Mouse (Mus musculus): Measurements from ENCODE around the gene Olfr1337. TPM values are rescaled to one million over a fixed set of nuclear protein-coding genes. Genes with fewer than 3 reads are reported as not detected.
A peak's percentile ranks its signal among the peaks of the same experiment; 100 is the strongest.
"Not testable (repeated sequence)": the region's sequence is repeated elsewhere in the genome, so short reads cannot be mapped to it uniquely, and the experiment has no call there.

Olfr1337 gene
- total RNA-seq (2021), result not detected
- long read RNA-seq, experiment 1, result 0 reads
- long read RNA-seq, experiment 2, result 0 reads

DNA sequence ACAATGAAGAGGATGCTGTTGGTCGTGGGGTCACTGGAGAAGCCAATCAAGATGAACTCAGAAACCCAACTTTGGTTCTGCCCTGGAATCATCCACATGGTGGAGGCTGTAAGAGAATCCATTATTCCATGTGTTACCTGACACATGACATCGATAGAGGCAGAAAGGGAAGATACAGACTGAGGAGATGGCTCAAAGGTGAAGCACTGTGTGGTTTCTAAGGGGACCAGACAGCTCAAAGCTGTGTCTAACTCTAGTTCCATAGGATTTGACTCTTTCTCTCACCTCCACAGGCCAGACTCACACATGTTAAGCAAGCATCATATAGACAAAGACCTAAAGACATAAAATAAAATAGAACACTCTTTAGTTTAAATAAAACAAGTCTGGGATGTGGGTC is at the start of gene Olfr1337:
Olfr1337 (minus strand) TSS at position 101 of the 400 bp plus-strand sequence.
- no peak within 1 kb of the TSS for H3K27ac ChIP-seq
- TF ChIP-seq CTCF (conservative IDR thresholded peaks at IDR 0.05), result no peak
- H3K4me3 ChIP-seq, result no peak within 1 kb of the TSS
- DNase-seq (ENCODE audit: low spot score in 2 of 2), result no peak

DNA sequence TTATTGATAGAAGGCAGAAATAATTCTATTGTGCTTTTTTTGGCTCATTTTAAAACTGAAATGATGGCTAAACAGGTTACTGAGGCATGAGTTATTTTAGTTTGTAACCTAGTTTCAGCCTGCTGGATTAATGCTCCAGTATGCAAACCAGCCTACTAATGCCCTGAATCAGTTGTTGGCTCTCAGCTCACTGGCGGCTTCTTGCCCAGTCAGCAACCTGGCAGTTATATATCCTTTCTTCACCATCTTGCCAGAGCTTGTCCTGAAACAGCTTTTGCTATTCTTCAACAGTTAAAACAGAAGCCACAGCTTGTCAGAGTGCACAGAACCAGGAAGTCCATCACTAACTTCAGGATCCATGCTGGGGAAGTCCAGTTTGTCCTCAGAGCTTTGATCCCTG is 36.5 kb upstream of the Olfr1337 start:
- no peak for DNase-seq (ENCODE audit: low spot score in 2 of 2)
- TF ChIP-seq CTCF (conservative IDR thresholded peaks at IDR 0.05), result no peak
- Histone ChIP-seq H3K4me3 (no peak overlapping the region), H3K27ac (no peak overlapping the region)

DNA sequence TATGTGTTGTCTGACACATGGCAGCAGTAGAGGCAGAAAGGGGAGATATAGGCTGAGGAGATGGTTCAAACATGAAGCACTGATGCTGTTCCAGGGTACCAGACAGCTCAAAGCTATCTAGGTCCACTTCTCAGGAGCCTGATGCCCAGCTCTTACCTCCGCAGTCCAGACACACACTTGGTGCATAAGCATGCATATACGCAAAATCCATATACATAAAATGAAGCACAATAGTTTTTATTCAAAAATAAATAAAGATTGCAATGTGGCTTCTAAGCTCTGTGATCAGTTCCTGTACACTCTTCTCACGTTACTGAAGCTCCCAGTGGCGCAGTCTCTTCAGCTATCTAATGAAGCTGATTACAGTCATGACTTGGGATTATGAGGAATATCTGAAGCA is 27.5 kb upstream of the Olfr1337 start, which contains the start of gene Olfr1335:
Olfr1335 (minus strand) TSS at position 101 of the 400 bp plus-strand sequence.
- Histone ChIP-seq H3K27ac (no peak within 1 kb of the TSS), H3K4me3 (no peak within 1 kb of the TSS)
- TF ChIP-seq CTCF (conservative IDR thresholded peaks at IDR 0.05), result no peak
- no peak for DNase-seq (ENCODE audit: low spot score in 2 of 2)

DNA sequence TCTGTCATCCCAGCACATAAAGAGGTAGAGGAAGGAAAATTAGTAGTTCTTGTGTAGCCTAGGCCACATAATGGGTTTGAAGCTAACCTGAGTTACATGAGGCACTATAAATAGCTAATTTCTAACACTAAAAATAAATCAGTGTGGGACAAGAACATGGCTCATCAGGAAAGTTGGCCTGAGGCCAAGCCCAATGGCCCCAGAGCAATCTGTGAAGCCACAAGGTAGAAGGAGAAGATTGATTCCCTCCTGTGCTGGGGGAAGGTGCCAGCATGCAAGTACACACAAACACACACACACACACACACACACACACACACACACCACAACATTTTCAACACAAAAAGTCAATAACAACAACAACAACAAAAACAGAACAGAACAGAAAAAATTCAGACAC is 10.4 kb upstream of the Olfr1337 start:
- not testable (repeated sequence) for H3K27ac ChIP-seq; H3K4me3 ChIP-seq; DNase-seq (ENCODE audit: low spot score in 2 of 2)

DNA sequence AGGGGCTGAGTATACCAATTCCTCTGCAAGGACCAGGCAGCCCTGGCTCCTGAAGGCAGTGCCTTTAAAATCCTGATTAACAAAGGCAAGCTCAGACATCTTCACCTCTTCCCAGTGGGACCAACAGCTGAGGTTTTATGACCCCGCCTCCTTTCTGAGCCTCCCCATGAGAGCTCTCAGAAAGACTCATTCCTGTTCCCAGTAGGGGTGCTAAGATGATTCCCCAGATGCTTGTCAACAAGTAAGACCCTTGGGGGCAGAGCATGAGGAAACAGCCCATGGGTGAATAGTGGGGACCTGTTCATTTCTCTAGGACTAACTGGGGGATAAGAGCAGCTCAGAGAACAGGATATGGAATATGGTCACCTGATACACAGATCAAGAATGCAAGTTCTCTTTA is 23.7 kb downstream of the Olfr1337 start, which contains the start of gene Olfr1338:
Olfr1338 (minus strand) TSS at position 101 of the 400 bp plus-strand sequence.
- Histone ChIP-seq H3K27ac (no peak within 1 kb of the TSS), H3K4me3 (no peak within 1 kb of the TSS)
- TF ChIP-seq CTCF (conservative IDR thresholded peaks at IDR 0.05), result no peak
- no peak for DNase-seq (ENCODE audit: low spot score in 2 of 2)

DNA sequence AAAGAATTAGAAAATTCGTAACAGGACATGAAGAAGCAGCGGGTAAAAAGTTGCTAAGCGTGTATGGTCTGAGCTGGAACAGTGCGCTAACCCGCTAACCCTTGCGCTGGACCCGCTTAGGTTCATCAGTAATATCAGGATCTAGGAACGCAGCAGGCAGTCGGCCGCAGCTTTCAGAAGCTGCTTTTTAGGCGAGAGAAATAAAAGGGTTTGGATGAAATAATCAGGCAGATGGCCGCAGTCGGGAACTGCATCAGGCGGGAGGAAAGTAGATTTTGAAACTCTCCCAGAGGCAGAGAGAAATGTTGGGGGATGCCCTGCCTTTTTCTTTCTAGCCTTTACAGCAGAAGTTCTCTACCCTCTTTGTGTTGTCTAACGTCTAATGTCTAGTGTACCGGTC is 40.5 kb downstream of the Olfr1337 start:
- peak in 1 of 2 experiments; percentile 6 for DNase-seq (ENCODE audit: low spot score in 2 of 2)
- no peak overlapping the region for H3K27ac ChIP-seq
- H3K4me3 ChIP-seq, result no peak overlapping the region
- no peak for TF ChIP-seq CTCF (conservative IDR thresholded peaks at IDR 0.05)

DNA sequence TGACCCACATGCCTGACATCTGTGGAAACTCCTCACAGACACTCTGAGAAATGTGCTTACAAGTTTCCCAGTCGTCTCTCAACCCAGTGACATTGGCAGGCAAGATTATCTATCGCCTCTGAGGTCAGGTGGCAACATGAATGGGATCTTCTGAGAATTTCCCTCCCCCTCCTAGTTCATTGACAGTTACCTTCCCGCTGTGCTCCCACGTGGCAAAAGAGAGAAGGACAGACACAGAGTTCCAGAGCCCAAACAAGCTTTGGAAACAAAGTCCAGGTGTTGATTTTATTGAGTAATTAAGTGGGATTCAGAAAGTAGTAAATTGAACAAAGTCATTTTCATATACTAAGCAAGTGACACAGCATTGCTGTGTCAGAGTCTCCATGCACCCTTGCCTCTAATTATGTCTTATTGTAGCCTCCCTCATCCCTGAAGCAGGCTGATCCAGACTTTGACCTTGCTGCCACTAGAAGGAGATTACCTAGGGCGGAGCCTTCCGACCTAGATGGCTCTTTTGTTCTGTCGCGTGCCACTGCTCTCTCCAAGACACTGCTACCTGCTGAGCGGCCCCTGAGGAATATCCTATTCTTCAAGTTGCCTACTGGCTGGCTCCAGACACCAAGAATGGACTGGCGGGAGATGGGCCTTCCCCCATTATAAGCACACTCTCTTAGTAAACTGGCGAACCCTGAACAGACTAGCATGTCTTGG is 41.2 kb downstream of the Olfr1337 start:
- TF ChIP-seq CTCF (conservative IDR thresholded peaks at IDR 0.05), result no peak
- Histone ChIP-seq H3K4me3 (no peak overlapping the region), H3K27ac (no peak overlapping the region)
- no peak for DNase-seq (ENCODE audit: low spot score in 2 of 2)

DNA sequence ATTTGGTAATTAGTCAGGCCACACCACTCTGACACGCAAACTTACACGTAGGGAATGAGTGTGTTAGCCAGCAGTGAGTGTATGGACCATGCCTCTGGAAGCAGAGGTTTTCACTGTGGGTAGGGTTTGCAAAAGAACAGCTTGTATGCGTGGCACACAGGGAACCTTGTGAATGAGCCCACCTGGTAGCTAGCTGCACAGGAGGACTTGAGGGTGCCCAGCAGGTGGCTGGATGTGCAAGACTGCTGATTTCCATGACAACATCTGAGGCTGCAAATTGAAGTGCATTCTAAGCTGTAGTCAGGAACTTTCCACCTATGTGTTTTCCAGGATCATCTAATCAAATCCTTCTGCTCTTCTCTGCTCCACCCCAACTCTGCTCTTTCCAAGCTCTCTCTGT is 42.8 kb downstream of the Olfr1337 start:
- no peak overlapping the region for H3K27ac ChIP-seq
- no peak for TF ChIP-seq CTCF (conservative IDR thresholded peaks at IDR 0.05)
- no peak overlapping the region for H3K4me3 ChIP-seq
- DNase-seq (ENCODE audit: low spot score in 2 of 2), result no peak

DNA sequence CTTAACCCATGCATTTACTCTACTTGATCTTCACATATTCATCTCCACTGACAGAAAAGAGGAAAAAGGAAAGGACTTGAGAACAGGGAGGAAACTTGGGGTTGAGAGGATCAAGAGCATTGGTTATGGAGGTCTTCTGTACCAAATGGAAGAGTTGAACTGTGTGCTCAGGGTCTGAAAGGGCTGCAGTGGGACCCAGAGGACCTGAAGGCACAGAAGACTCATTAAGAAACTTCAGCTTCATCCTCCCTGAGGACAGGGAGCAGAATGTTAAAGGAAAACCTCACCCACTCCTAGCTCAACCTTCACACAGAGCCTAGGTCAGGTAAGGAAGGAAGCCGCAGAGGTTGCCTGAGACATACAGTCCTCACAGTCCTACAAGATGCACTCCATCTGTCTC is 50.5 kb downstream of the Olfr1337 start, which contains the start of gene Olfr1339:
Olfr1339 (plus strand) TSS at position 301 of the 400 bp plus-strand sequence.
- no peak for DNase-seq (ENCODE audit: low spot score in 2 of 2)
- Histone ChIP-seq H3K27ac (no peak within 1 kb of the TSS), H3K4me3 (no peak within 1 kb of the TSS)
- no peak for TF ChIP-seq CTCF (conservative IDR thresholded peaks at IDR 0.05)

Other genes with a start within 250 kb of the Olfr1337 start
- 1 to 10 TPM; 5.7 to 6.1 TPM for gene Tmem125, start 238.5 kb downstream of the Olfr1337 start, total RNA-seq (2021)
- gene Cfap57, start 161.8 kb downstream of the Olfr1337 start, total RNA-seq (2021), result under 1 TPM; 0.56 to 0.72 TPM
- 10 to 100 TPM; 56.5 to 58.8 TPM for gene Ebna1bp2, start 161.8 kb downstream of the Olfr1337 start, total RNA-seq (2021)
- gene Olfr62, start 123.6 kb downstream of the Olfr1337 start, total RNA-seq (2021), result not detected
- not detected for gene Olfr1342, start 89.8 kb downstream of the Olfr1337 start, total RNA-seq (2021)
- gene Olfr1341, start 79.1 kb downstream of the Olfr1337 start, total RNA-seq (2021), result not detected
- not detected for gene Olfr1340, start 62.4 kb downstream of the Olfr1337 start, total RNA-seq (2021)
- gene Olfr1339, start 50.4 kb downstream of the Olfr1337 start, total RNA-seq (2021), result not detected
- gene Olfr1338, start 23.8 kb downstream of the Olfr1337 start, total RNA-seq (2021), result not detected
- gene Olfr1335, start 27.4 kb upstream of the Olfr1337 start, total RNA-seq (2021), result not detected
- gene Olfr1333, start 53.7 kb upstream of the Olfr1337 start, total RNA-seq (2021), result not detected
- gene Olfr1331, start 82.1 kb upstream of the Olfr1337 start, total RNA-seq (2021), result not detected
- gene Olfr1330, start 106.0 kb upstream of the Olfr1337 start, total RNA-seq (2021), result not detected
- not detected for gene Olfr1329, start 134.9 kb upstream of the Olfr1337 start, total RNA-seq (2021)
- gene Olfr1328, start 156.0 kb upstream of the Olfr1337 start, total RNA-seq (2021), result not detected
- gene Lao1, start 179.0 kb upstream of the Olfr1337 start, total RNA-seq (2021), result under 1 TPM; 0.51 to 0.79 TPM